Mouse (Mus musculus) testis, adult 2 months (tissue): ENCODE measurements at regions not wholly inside any gene's neighbourhood (a gene's known extent, or its start where the extent isn't known, plus 50 kb on each side); places are given as distances from the start of the nearest gene placed in this dataset.

Experiments used
- H3K27ac ChIP-seq: fragments of 200-500 bp; 2 replicates; pipeline ENCODE4 v1.5.1; 2012; ENCODE audit warnings: low read depth, low read length; ENCODE audit not compliant: control insufficient read depth, insufficient read depth
- H3K27me3 ChIP-seq: fragments of 200-500 bp; 2 replicates; pipeline ENCODE4 v1.6.1; 2012; ENCODE audit warnings: mild to moderate bottlenecking, low read length, moderate library complexity; ENCODE audit not compliant: control insufficient read depth, insufficient read depth
- H3K36me3 ChIP-seq: fragments of 200-500 bp; 2 replicates; pipeline ENCODE4 v1.6.1; 2012; ENCODE audit warnings: mild to moderate bottlenecking, low read length; ENCODE audit not compliant: control insufficient read depth, insufficient read depth
- H3K4me1 ChIP-seq: fragments of 200-500 bp; 2 replicates; pipeline ENCODE4 v1.6.1; 2012; ENCODE audit warnings: low read length; ENCODE audit not compliant: control insufficient read depth, insufficient read depth
- H3K4me3 ChIP-seq: fragments of 200-500 bp; 2 replicates; pipeline ENCODE4 v1.5.1; 2012; ENCODE audit warnings: low read depth, mild to moderate bottlenecking, low read length, moderate library complexity, mixed read lengths; ENCODE audit not compliant: control insufficient read depth
- CTCF ChIP-seq: fragments of 200-500 bp; IDR thresholded peaks from 2 replicates; pipeline ENCODE4 v1.5.1; 2012; ENCODE audit warnings: low read depth, mild to moderate bottlenecking, inconsistent platforms, low read length, moderate library complexity; ENCODE audit not compliant: control insufficient read depth, insufficient read depth, insufficient replicate concordance
- POLR2A ChIP-seq: fragments of 200-500 bp; IDR thresholded peaks from 2 replicates; pipeline ENCODE4 v1.6.1; 2012; ENCODE audit warnings: low read depth, mild to moderate bottlenecking, inconsistent platforms, low read length, moderate library complexity; ENCODE audit not compliant: control insufficient read depth

GRCm38 (mm10) chr12:45399436-45399835, 324.9 kb upstream of the Stxbp6 start:
- Histone ChIP-seq H3K36me3 (no peaks in the 10 kb centered on the region), H3K4me1 (no peaks in the 10 kb centered on the region), H3K27me3 (no peaks in the 10 kb centered on the region), H3K27ac (no peak overlapping the region), H3K4me3 (no peak overlapping the region)
- no peak for TF ChIP-seq CTCF
- no peak for TF ChIP-seq POLR2A

DNA sequence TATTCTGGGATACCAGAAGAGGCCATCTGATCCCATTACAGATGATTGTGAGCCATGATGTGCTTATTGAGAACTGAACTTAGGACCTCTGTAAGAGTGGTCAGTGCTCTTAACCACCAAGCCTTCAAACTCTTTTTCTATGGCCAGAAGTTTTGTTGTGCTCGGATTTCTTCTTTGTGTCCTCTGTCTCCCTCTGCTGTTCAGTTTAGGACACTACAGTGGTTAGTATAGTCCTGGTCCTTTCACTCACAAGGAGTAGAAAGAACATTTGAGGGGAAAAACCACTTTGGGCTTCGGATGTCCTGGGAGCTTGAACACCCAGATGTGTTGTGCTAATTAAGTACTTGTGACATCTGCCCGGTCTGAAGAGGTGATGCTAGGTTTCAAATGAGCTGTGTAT, 310.4 kb upstream of the Stxbp6 start:
- Histone ChIP-seq H3K4me1 (no peaks in the 10 kb centered on the region), H3K4me3 (no peak overlapping the region), H3K27ac (no peak overlapping the region), H3K36me3 (no peaks in the 10 kb centered on the region), H3K27me3 (no peaks in the 10 kb centered on the region)
- TF ChIP-seq CTCF (no peak), POLR2A (no peak)
